Mouse (Mus musculus): ENCODE measurements around the gene Ptprg.

The Ptprg gene

GRCm38 (mm10) chr14:11618140-11618705 lies 64.9 kb downstream of the Ptprg start:
- DNase-seq (ENCODE audit: low spot score in 2 of 2) = no peak

- no peak for DNase-seq (ENCODE audit: low spot score in 2 of 2)
Observed at GRCm38 (mm10) chr14:11619606-11620005, 66.3 kb downstream of the Ptprg start.

- no peak for DNase-seq (ENCODE audit: low spot score in 2 of 2)
Observed at GRCm38 (mm10) chr14:11620314-11620713, 67.0 kb downstream of the Ptprg start.

- no peak for DNase-seq (ENCODE audit: low spot score in 2 of 2)
Observed at GRCm38 (mm10) chr14:11620962-11621568, 67.7 kb downstream of the Ptprg start.

GRCm38 (mm10) chr14:11623576-11623975 lies 70.2 kb downstream of the Ptprg start:
- no peak for DNase-seq (ENCODE audit: low spot score in 2 of 2)

GRCm38 (mm10) chr14:11630736-11631135 lies 77.4 kb downstream of the Ptprg start:
- no peak for DNase-seq (ENCODE audit: low spot score in 2 of 2)

GRCm38 (mm10) chr14:11631505-11631904 lies 78.2 kb downstream of the Ptprg start:
- no peak for DNase-seq (ENCODE audit: low spot score in 2 of 2)

GRCm38 (mm10) chr14:11637673-11638072 lies 84.3 kb downstream of the Ptprg start:
- DNase-seq (ENCODE audit: low spot score in 2 of 2) = no peak

- no peak for DNase-seq (ENCODE audit: low spot score in 2 of 2)
Observed at GRCm38 (mm10) chr14:11639366-11639765, 86.0 kb downstream of the Ptprg start.

- DNase-seq (ENCODE audit: low spot score in 2 of 2) = no peak
Observed at GRCm38 (mm10) chr14:11640372-11640771, 87.0 kb downstream of the Ptprg start.

GRCm38 (mm10) chr14:11640996-11641395 lies 87.7 kb downstream of the Ptprg start:
- no peak for DNase-seq (ENCODE audit: low spot score in 2 of 2)

- no peak for DNase-seq (ENCODE audit: low spot score in 2 of 2)
Observed at GRCm38 (mm10) chr14:11642977-11643376, 89.6 kb downstream of the Ptprg start.

- DNase-seq (ENCODE audit: low spot score in 2 of 2) = no peak
Observed at GRCm38 (mm10) chr14:11657374-11657773, 104.0 kb downstream of the Ptprg start.

- no peak for DNase-seq (ENCODE audit: low spot score in 2 of 2)
Observed at GRCm38 (mm10) chr14:11663661-11664215, 110.4 kb downstream of the Ptprg start.

GRCm38 (mm10) chr14:11664302-11664701 lies 111.0 kb downstream of the Ptprg start:
- DNase-seq (ENCODE audit: low spot score in 2 of 2) = no peak

- no peak for DNase-seq (ENCODE audit: low spot score in 2 of 2)
Observed at GRCm38 (mm10) chr14:11665046-11665445, 111.7 kb downstream of the Ptprg start.

GRCm38 (mm10) chr14:11667762-11668161 lies 114.4 kb downstream of the Ptprg start:
- DNase-seq (ENCODE audit: low spot score in 2 of 2) = no peak

GRCm38 (mm10) chr14:11670847-11671246 lies 117.5 kb downstream of the Ptprg start:
- no peak for DNase-seq (ENCODE audit: low spot score in 2 of 2)

- no peak for DNase-seq (ENCODE audit: low spot score in 2 of 2)
Observed at GRCm38 (mm10) chr14:11672981-11673547, 119.7 kb downstream of the Ptprg start.

GRCm38 (mm10) chr14:11678201-11678600 lies 124.9 kb downstream of the Ptprg start:
- no peak for DNase-seq (ENCODE audit: low spot score in 2 of 2)

GRCm38 (mm10) chr14:11679741-11680140 lies 126.4 kb downstream of the Ptprg start:
- no peak for DNase-seq (ENCODE audit: low spot score in 2 of 2)

GRCm38 (mm10) chr14:11680621-11681020 lies 127.3 kb downstream of the Ptprg start:
- no peak for DNase-seq (ENCODE audit: low spot score in 2 of 2)

- no peak for DNase-seq (ENCODE audit: low spot score in 2 of 2)
Observed at GRCm38 (mm10) chr14:11682441-11682840, 129.1 kb downstream of the Ptprg start.
